Mouse (Mus musculus): ENCODE results near the gene Suv39h1. TPM values are rescaled to one million over a fixed set of nuclear protein-coding genes. Genes with fewer than 3 reads are reported as not detected.
"Not testable (repeated sequence)": the region's sequence is repeated elsewhere in the genome, so short reads cannot be mapped to it uniquely, and the experiment has no call there.

Gene Suv39h1
- polyA plus RNA-seq, 1 experiment from 2014 or later: 37.2 TPM

GRCm38 (mm10) chrX:8096068-8096786 is 21.7 kb upstream of the Suv39h1 start:
- not testable (repeated sequence) for H3K9ac ChIP-seq (replicated peaks; ENCODE audit: low read depth, low read length)
- peak; percentile 88 for ATAC-seq (ENCODE audit: low read depth)
- peak overlapping the region; percentile 12; the same call in 1 of the 2 replicates for H3K4me3 ChIP-seq (ENCODE audit: low read depth, low read length)

GRCm38 (mm10) chrX:8095546-8095945 is 21.0 kb upstream of the Suv39h1 start:
- Histone ChIP-seq H3K9me3 (ENCODE audit: control insufficient read depth, low read length) (no peaks in the 10 kb centered on the region), H3K27me3 (ENCODE audit: control insufficient read depth, insufficient read depth, low read length) (no peaks in the 10 kb centered on the region), H3K9ac (replicated peaks; ENCODE audit: low read depth, low read length) (no peak overlapping the region), H3K4me3 (ENCODE audit: low read depth, low read length) (no peak overlapping the region), H3K36me3 (ENCODE audit: control insufficient read depth, insufficient read depth, low read length) (no peaks in the 10 kb centered on the region), H3K4me2 (ENCODE audit: low read depth, low read length) (peak overlapping the region; percentile 38), H3K27ac (ENCODE audit: low read depth, low read length) (no peak overlapping the region), H3K4me1 (ENCODE audit: control insufficient read depth, insufficient read depth, low read length) (no peaks in the 10 kb centered on the region)
- 87% methylated on average over 10 of the region's 10 CpGs for WGBS
- no peak for ATAC-seq (ENCODE audit: low read depth)

More at GRCm38 (mm10) chrX:8096068-8096786, 21.7 kb upstream of the Suv39h1 start:
- not testable (repeated sequence) for H3K9me3 ChIP-seq (ENCODE audit: control insufficient read depth, low read length); H3K36me3 ChIP-seq (ENCODE audit: control insufficient read depth, insufficient read depth, low read length); H3K27me3 ChIP-seq (ENCODE audit: control insufficient read depth, insufficient read depth, low read length); H3K27ac ChIP-seq (ENCODE audit: low read depth, low read length); H3K4me1 ChIP-seq (ENCODE audit: control insufficient read depth, insufficient read depth, low read length)
- WGBS: 31% methylated on average over 10 of the region's 48 CpGs
- peak overlapping the region; percentile 38 for H3K4me2 ChIP-seq (ENCODE audit: low read depth, low read length)

- H3K4me3 ChIP-seq (ENCODE audit: low read depth, low read length); ATAC-seq (ENCODE audit: low read depth); H3K4me1 ChIP-seq (ENCODE audit: control insufficient read depth, insufficient read depth, low read length); H3K9me3 ChIP-seq (ENCODE audit: control insufficient read depth, low read length); H3K27me3 ChIP-seq (ENCODE audit: control insufficient read depth, insufficient read depth, low read length); H3K36me3 ChIP-seq (ENCODE audit: control insufficient read depth, insufficient read depth, low read length); H3K27ac ChIP-seq (ENCODE audit: low read depth, low read length); H3K9ac ChIP-seq (replicated peaks; ENCODE audit: low read depth, low read length); H3K4me2 ChIP-seq (ENCODE audit: low read depth, low read length): not testable (repeated sequence)
- WGBS: 74% methylated on average over 4 of the region's 5 CpGs
These were observed 16.4 kb upstream of the Suv39h1 start for GRCm38 (mm10) chrX:8090954-8091347.

GRCm38 (mm10) chrX:8090346-8090953 is 15.9 kb upstream of the Suv39h1 start, which contains the start of gene Was:
Gene Was, minus strand, starts transcription at chrX:8090498.
- H3K9me3 ChIP-seq (ENCODE audit: control insufficient read depth, low read length): no peaks in the 10 kb centered on the region
- H3K27me3 ChIP-seq (ENCODE audit: control insufficient read depth, insufficient read depth, low read length): no peaks in the 10 kb centered on the region
- H3K4me3 ChIP-seq (ENCODE audit: low read depth, low read length): no peak within 1 kb of the TSS
- no peak within 1 kb of the TSS for H3K27ac ChIP-seq (ENCODE audit: low read depth, low read length)
- no peak within 1 kb of the TSS for H3K9ac ChIP-seq (replicated peaks; ENCODE audit: low read depth, low read length)
- no peaks in the 10 kb centered on the region for H3K36me3 ChIP-seq (ENCODE audit: control insufficient read depth, insufficient read depth, low read length)
- no peak for ATAC-seq (ENCODE audit: low read depth)
- no peak within 1 kb of the TSS for H3K4me2 ChIP-seq (ENCODE audit: low read depth, low read length)
- no peaks in the 10 kb centered on the region for H3K4me1 ChIP-seq (ENCODE audit: control insufficient read depth, insufficient read depth, low read length)
- 88% methylated on average over 14 of the region's 14 CpGs for WGBS

- ATAC-seq (ENCODE audit: low read depth): no peak
- H3K9ac ChIP-seq (replicated peaks; ENCODE audit: low read depth, low read length): no peak overlapping the region
- no peak overlapping the region for H3K4me2 ChIP-seq (ENCODE audit: low read depth, low read length)
- no peaks in the 10 kb centered on the region for H3K4me1 ChIP-seq (ENCODE audit: control insufficient read depth, insufficient read depth, low read length)
- H3K36me3 ChIP-seq (ENCODE audit: control insufficient read depth, insufficient read depth, low read length): no peaks in the 10 kb centered on the region
- no peaks in the 10 kb centered on the region for H3K27me3 ChIP-seq (ENCODE audit: control insufficient read depth, insufficient read depth, low read length)
- H3K9me3 ChIP-seq (ENCODE audit: control insufficient read depth, low read length): no peaks in the 10 kb centered on the region
- no peak overlapping the region for H3K27ac ChIP-seq (ENCODE audit: low read depth, low read length)
- no peak overlapping the region for H3K4me3 ChIP-seq (ENCODE audit: low read depth, low read length)
- 88% methylated on average over 3 of the region's 3 CpGs for WGBS
These were observed 15.2 kb upstream of the Suv39h1 start for GRCm38 (mm10) chrX:8089746-8090145.

GRCm38 (mm10) chrX:8085611-8086010 is 11.1 kb upstream of the Suv39h1 start:
- Histone ChIP-seq H3K4me2 (ENCODE audit: low read depth, low read length) (no peak overlapping the region), H3K4me1 (ENCODE audit: control insufficient read depth, insufficient read depth, low read length) (no peaks in the 10 kb centered on the region), H3K9ac (replicated peaks; ENCODE audit: low read depth, low read length) (no peak overlapping the region), H3K4me3 (ENCODE audit: low read depth, low read length) (no peak overlapping the region), H3K27ac (ENCODE audit: low read depth, low read length) (no peak overlapping the region), H3K27me3 (ENCODE audit: control insufficient read depth, insufficient read depth, low read length) (no peaks in the 10 kb centered on the region), H3K36me3 (ENCODE audit: control insufficient read depth, insufficient read depth, low read length) (no peaks in the 10 kb centered on the region), H3K9me3 (ENCODE audit: control insufficient read depth, low read length) (no peaks in the 10 kb centered on the region)
- no peak for ATAC-seq (ENCODE audit: low read depth)
- WGBS: 82% methylated on average over 7 of the region's 8 CpGs

GRCm38 (mm10) chrX:8084771-8085259 is 10.3 kb upstream of the Suv39h1 start:
- Histone ChIP-seq H3K36me3 (ENCODE audit: control insufficient read depth, insufficient read depth, low read length) (no peaks in the 10 kb centered on the region), H3K27ac (ENCODE audit: low read depth, low read length) (no peak overlapping the region), H3K27me3 (ENCODE audit: control insufficient read depth, insufficient read depth, low read length) (no peaks in the 10 kb centered on the region), H3K4me1 (ENCODE audit: control insufficient read depth, insufficient read depth, low read length) (no peaks in the 10 kb centered on the region), H3K4me3 (ENCODE audit: low read depth, low read length) (no peak overlapping the region), H3K9ac (replicated peaks; ENCODE audit: low read depth, low read length) (no peak overlapping the region), H3K4me2 (ENCODE audit: low read depth, low read length) (no peak overlapping the region), H3K9me3 (ENCODE audit: control insufficient read depth, low read length) (no peaks in the 10 kb centered on the region)
- ATAC-seq (ENCODE audit: low read depth): no peak
- 88% methylated on average over 6 of the region's 6 CpGs for WGBS

GRCm38 (mm10) chrX:8075104-8075503 is 544 bp upstream of the Suv39h1 start:
- no peaks in the 10 kb centered on the region for H3K4me1 ChIP-seq (ENCODE audit: control insufficient read depth, insufficient read depth, low read length)

GRCm38 (mm10) chrX:8073881-8074429 is 605 bp downstream of the Suv39h1 start:
- Histone ChIP-seq H3K9me3 (ENCODE audit: control insufficient read depth, low read length) (no peaks in the 10 kb centered on the region), H3K9ac (replicated peaks; ENCODE audit: low read depth, low read length) (peak overlapping the region; percentile 44), H3K4me2 (ENCODE audit: low read depth, low read length) (peak overlapping the region; percentile 49), H3K36me3 (ENCODE audit: control insufficient read depth, insufficient read depth, low read length) (no peaks in the 10 kb centered on the region), H3K27ac (ENCODE audit: low read depth, low read length) (peak overlapping the region; percentile 76), H3K4me1 (ENCODE audit: control insufficient read depth, insufficient read depth, low read length) (no peaks in the 10 kb centered on the region), H3K27me3 (ENCODE audit: control insufficient read depth, insufficient read depth, low read length) (no peaks in the 10 kb centered on the region), H3K4me3 (ENCODE audit: low read depth, low read length) (peak overlapping the region; percentile 42)
- peak; percentile 13; the same call in 1 of the 2 replicates for ATAC-seq (ENCODE audit: low read depth)
- 21% methylated on average over 50 of the region's 64 CpGs for WGBS

More at GRCm38 (mm10) chrX:8075104-8075503, 544 bp upstream of the Suv39h1 start:
- Histone ChIP-seq H3K36me3 (ENCODE audit: control insufficient read depth, insufficient read depth, low read length) (no peaks in the 10 kb centered on the region), H3K27ac (ENCODE audit: low read depth, low read length) (peak overlapping the region; percentile 81), H3K9ac (replicated peaks; ENCODE audit: low read depth, low read length) (peak overlapping the region; percentile 37; the same call in 1 of the 2 replicates), H3K4me2 (ENCODE audit: low read depth, low read length) (peak overlapping the region; percentile 42), H3K27me3 (ENCODE audit: control insufficient read depth, insufficient read depth, low read length) (no peaks in the 10 kb centered on the region), H3K9me3 (ENCODE audit: control insufficient read depth, low read length) (no peaks in the 10 kb centered on the region), H3K4me3 (ENCODE audit: low read depth, low read length) (peak overlapping the region; percentile 30)
- ATAC-seq (ENCODE audit: low read depth): peak; percentile 19
- 19% methylated on average over 3 of the region's 3 CpGs for WGBS

Data from neural tube, embryonic 14.5 days (tissue).